Mouse (Mus musculus): ENCODE measurements around the gene Fbxo22. TPM values are rescaled to one million over a fixed set of nuclear protein-coding genes. Genes with fewer than 3 reads are reported as not detected.
"Not testable (repeated sequence)": the region's sequence is repeated elsewhere in the genome, so short reads cannot be mapped to it uniquely, and the experiment has no call there.

Gene Fbxo22
- polyA plus RNA-seq, 1 experiment from 2014 or later, result 80.7 TPM

DNA sequence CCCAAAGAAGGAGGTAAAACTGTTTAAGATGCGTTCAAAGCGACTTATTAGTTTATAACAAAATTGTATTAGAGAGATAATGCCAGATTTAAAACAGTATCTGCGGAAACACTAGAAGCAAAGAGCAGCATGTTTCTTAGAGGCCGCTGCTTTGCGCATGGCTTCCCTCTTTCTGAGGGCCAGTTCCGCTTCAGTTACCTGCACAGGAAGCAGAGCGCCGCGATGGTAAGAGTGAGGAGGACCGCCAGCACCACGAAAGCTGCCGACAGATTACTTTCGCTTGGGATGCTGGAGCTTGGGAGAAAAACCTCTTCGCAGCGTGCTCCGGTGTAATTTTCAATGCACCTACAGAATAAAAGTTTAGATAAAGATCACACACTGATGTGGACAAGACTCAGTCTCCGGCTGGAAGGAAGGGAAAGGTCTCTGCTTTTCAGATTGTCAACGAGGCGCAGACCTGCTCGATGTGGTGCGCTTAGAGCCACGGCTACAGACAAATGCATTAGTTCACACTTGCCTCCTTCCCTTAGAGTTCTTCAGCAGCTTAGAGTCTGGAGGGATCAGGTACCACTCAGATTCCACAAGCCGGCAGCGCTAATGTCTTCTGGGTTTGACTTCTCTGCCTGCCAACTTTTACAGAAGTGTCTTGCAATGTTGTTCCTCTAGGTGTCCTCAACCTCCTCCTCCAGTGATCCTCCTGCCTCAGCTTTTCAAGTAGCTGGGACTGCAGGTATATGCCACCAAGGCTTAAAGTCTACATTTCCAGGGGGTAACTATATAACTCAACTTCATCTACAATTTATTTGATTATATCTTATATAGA is 33.3 kb downstream of the Fbxo22 start:
- Histone ChIP-seq H3K36me3 (no peaks in the 10 kb centered on the region), H3K27me3 (replicated peaks) (no peaks in the 10 kb centered on the region), H3K27ac (no peak overlapping the region), H3K4me2 (replicated peaks) (peak overlapping the region; percentile 36), H3K4me1 (no peaks in the 10 kb centered on the region), H3K9ac (no peak overlapping the region), H3K4me3 (no peak overlapping the region), H3K9me3 (no peaks in the 10 kb centered on the region)
- 47% methylated on average over 24 of the region's 24 CpGs for WGBS
- no peak for ATAC-seq (ENCODE audit: low FRiP score, low read depth)

DNA sequence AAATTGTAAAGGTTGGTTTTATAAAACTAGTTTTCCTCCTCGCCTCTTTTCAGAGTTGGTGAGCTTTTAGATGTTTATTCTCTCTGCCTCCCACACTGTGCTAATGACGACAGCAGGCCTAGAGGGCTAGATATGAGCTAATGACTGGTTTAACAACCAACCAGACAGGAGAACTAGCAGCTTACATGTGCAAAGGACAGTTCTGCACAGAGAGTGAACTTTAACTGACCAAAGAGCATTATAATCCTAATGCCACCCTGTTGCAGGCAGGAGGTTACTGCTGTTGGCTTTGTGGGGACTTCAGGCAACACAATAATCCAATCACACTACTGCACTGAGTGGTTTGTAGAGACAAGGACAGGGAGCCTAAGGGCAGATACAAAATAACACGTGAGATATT is 34.6 kb downstream of the Fbxo22 start:
- ATAC-seq (ENCODE audit: low FRiP score, low read depth), result no peak
- Histone ChIP-seq H3K4me3 (no peak overlapping the region), H3K9me3 (no peaks in the 10 kb centered on the region), H3K27ac (no peak overlapping the region), H3K4me1 (no peaks in the 10 kb centered on the region), H3K27me3 (replicated peaks) (no peaks in the 10 kb centered on the region), H3K4me2 (replicated peaks) (no peak overlapping the region), H3K9ac (no peak overlapping the region), H3K36me3 (no peaks in the 10 kb centered on the region)
- WGBS, result 83% methylated on average over 3 of the region's 3 CpGs

DNA sequence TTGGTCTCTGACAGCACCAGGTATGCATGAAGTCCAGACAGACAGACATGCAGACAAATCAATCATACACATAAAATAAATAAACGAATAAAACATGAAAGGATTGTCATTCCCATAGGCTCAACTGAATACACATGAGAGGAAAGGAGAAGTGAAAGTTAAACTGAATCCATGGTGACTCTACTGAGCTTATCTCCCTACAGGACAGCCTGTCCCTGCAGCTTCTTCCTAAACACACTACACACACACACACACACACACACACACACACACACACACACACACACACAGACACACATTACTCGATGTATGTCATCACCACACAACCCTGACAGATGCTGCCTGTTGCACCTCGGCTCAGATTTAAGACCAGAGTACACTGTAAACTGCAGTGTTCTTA is 35.4 kb downstream of the Fbxo22 start:
- no peaks in the 10 kb centered on the region for H3K27me3 ChIP-seq (replicated peaks)
- 79% methylated on average over 3 of the region's 3 CpGs for WGBS
- ATAC-seq (ENCODE audit: low FRiP score, low read depth), result no peak

DNA sequence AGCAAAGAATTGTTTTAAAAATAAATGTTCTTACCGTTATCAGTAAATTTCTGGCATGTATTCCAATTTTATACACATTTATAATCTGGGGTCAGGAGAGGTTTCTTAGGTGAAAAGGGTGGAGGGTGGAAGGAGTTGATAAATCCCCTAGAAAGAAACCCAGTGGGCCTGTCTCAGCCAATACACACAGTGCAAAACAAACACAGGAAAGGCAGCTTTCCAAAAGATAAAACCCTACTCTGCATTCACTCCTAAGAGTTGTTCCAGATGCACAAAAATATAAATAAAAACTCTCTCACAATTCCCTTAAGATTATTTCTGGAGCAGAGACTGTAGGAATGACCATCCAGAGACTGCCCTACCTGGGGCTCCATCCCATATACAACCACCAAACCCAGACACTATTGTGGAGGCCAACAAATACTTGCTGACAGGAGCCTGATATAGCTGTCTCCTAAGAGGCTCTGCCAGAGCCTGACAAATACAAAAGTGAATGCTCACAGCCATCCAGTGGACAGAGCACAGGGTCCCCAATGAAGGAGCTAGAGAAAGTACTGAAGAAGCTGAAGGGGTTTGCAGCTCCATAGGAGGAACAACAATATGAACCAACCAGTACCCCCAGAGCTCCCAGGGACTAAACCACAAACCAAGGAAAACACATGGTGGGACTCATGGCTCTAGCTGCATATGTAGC is 36.5 kb downstream of the Fbxo22 start:
- H3K36me3 ChIP-seq; H3K4me1 ChIP-seq; H3K27me3 ChIP-seq (replicated peaks); H3K9ac ChIP-seq; H3K4me3 ChIP-seq; H3K4me2 ChIP-seq (replicated peaks); H3K27ac ChIP-seq; H3K9me3 ChIP-seq; ATAC-seq (ENCODE audit: low FRiP score, low read depth): not testable (repeated sequence)
- 90% methylated on average over 1 of the region's 1 CpGs for WGBS

More for the DNA sequence above, 35.4 kb downstream of the Fbxo22 start:
- Histone ChIP-seq H3K27ac (no peak overlapping the region), H3K4me1 (no peaks in the 10 kb centered on the region), H3K9ac (no peak overlapping the region), H3K4me3 (no peak overlapping the region), H3K36me3 (no peaks in the 10 kb centered on the region), H3K9me3 (no peaks in the 10 kb centered on the region), H3K4me2 (replicated peaks) (no peak overlapping the region)

DNA sequence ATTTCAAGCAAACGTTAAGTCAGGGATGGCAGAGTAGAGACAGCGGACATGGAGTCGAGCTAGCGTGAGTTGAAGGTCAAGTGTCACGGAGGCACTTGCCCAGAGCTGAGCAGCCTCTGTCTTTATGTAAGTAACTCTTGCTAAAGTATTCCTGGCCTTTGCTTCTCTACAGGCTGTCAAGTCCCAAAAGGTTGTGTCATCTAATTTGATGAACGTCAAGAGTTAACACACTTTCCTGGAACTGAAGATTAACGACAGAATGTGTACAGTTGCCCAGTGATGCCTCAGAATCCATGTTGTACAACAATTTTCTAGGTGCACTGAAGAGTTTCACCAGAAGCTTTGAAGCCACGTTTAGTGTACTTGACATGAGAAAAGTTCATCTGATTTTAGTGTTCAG is 37.7 kb downstream of the Fbxo22 start:
- ATAC-seq (ENCODE audit: low FRiP score, low read depth), result no peak
- H3K27me3 ChIP-seq (replicated peaks), result no peaks in the 10 kb centered on the region
- 83% methylated on average over 8 of the region's 8 CpGs for WGBS
- H3K27ac ChIP-seq, result no peak overlapping the region
- no peak overlapping the region for H3K9ac ChIP-seq
- H3K36me3 ChIP-seq, result no peaks in the 10 kb centered on the region
- H3K4me3 ChIP-seq, result no peak overlapping the region
- no peaks in the 10 kb centered on the region for H3K9me3 ChIP-seq
- H3K4me1 ChIP-seq, result no peaks in the 10 kb centered on the region
- no peak overlapping the region for H3K4me2 ChIP-seq (replicated peaks)

DNA sequence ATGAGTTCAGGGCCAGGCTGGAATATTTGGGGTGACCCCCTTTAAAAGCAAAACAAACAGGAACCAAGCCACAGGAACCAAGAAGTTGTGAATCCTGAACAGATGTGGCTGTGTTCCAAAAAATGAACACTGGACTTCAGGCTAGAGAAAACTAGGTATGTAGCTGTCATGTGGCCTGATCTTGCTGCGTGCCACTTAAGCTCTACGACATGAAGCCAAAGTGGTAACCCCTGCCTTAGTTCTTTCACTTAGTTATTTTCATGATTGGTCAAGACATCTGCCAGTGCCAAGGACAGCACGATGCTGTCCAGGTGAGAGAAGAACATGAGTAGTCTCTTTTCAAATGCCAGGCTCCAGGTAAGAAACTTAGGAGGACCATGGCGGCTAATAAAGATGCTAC is 38.2 kb downstream of the Fbxo22 start:
- no peak overlapping the region for H3K27ac ChIP-seq
- ATAC-seq (ENCODE audit: low FRiP score, low read depth), result no peak
- 96% methylated on average over 4 of the region's 4 CpGs for WGBS

DNA sequence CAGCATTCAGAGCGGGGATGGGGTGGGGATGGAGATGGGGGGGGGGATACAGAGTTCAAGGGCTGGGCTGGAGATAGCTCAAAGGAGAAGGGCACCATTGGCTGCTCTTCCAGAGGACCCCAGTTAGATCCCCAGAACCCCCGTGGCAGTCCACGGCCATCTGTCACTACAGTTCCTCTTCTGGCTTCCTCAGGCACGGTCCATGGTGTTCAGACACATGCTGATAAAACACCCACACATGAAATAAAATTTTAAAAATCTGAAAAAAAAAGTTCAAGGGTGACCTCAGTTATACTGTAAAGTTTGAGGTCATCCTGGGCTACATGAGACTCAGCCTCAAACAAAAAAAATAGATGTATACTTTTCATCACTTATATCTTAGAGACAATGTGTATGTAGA is 39.7 kb downstream of the Fbxo22 start:
- no peak for ATAC-seq (ENCODE audit: low FRiP score, low read depth)
- H3K27ac ChIP-seq, result no peak overlapping the region
- H3K9me3 ChIP-seq, result no peaks in the 10 kb centered on the region
- H3K4me3 ChIP-seq, result no peak overlapping the region
- WGBS, result 85% methylated on average over 4 of the region's 4 CpGs
- no peaks in the 10 kb centered on the region for H3K4me1 ChIP-seq
- H3K9ac ChIP-seq, result no peak overlapping the region
- no peak overlapping the region for H3K4me2 ChIP-seq (replicated peaks)
- no peaks in the 10 kb centered on the region for H3K36me3 ChIP-seq
- H3K27me3 ChIP-seq (replicated peaks), result no peaks in the 10 kb centered on the region

More for the DNA sequence above, 38.2 kb downstream of the Fbxo22 start:
- Histone ChIP-seq H3K4me2 (replicated peaks) (no peak overlapping the region), H3K9me3 (no peaks in the 10 kb centered on the region), H3K36me3 (no peaks in the 10 kb centered on the region), H3K27me3 (replicated peaks) (no peaks in the 10 kb centered on the region), H3K4me3 (no peak overlapping the region), H3K4me1 (no peaks in the 10 kb centered on the region), H3K9ac (no peak overlapping the region)

DNA sequence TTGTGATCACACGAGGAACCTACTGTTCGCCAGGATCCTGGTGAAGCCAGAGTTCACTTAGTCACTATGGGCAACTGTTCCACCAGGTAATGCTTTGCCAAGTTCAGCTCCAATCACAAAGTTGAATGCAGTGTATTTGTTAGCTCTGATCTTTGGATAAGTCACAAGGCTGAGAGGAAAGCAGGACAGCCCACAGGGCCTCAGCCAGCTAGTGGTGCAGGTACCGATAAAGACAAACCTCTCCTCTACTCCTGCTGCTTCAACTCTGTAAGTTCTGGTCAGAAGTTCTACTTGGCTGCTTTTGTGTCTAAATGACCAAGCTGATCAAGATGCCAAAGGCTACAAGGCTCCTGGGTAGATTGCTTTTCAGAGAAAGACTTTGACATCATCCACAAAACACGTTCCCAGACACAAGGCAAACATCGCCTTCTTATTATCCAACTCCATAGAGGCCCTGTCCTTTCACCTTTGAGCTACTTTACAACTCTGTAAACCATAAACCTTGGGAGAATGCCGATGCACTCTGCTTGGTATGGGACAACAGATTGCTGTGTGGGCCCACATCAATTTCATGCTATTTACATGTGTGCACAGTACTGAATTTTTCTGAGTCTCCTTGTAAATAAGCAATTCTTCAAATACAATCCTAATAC is 42.0 kb downstream of the Fbxo22 start:
- Histone ChIP-seq H3K4me3 (no peak overlapping the region), H3K27me3 (replicated peaks) (no peaks in the 10 kb centered on the region), H3K9ac (no peak overlapping the region), H3K9me3 (no peaks in the 10 kb centered on the region), H3K27ac (no peak overlapping the region), H3K4me1 (no peaks in the 10 kb centered on the region), H3K36me3 (no peaks in the 10 kb centered on the region), H3K4me2 (replicated peaks) (no peak overlapping the region)
- 66% methylated on average over 6 of the region's 6 CpGs for WGBS
- ATAC-seq (ENCODE audit: low FRiP score, low read depth), result no peak

DNA sequence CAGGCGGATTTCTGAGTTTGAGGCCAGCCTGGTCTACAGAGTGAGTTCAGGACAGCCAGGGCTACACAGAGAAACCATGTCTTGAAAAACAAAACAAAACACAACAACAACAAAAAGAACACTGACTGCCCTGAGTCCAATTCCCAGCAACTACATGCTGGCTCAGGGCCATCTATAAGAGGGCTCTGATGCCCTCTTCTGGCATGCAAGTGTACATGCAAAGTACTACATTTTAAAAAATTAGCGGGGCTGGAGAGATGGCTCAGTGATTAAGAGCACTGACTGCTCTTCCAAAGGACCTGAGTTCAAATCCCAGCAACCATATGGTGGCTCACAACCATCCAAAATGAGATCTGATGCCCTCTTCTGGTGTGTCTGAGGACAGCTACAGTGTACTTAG is 43.4 kb downstream of the Fbxo22 start:
- not testable (repeated sequence) for ATAC-seq (ENCODE audit: low FRiP score, low read depth); H3K27me3 ChIP-seq (replicated peaks); H3K9me3 ChIP-seq; H3K9ac ChIP-seq; H3K27ac ChIP-seq; H3K36me3 ChIP-seq; H3K4me1 ChIP-seq; H3K4me3 ChIP-seq; H3K4me2 ChIP-seq (replicated peaks)
- WGBS, result 60% methylated on average over 2 of the region's 2 CpGs

DNA sequence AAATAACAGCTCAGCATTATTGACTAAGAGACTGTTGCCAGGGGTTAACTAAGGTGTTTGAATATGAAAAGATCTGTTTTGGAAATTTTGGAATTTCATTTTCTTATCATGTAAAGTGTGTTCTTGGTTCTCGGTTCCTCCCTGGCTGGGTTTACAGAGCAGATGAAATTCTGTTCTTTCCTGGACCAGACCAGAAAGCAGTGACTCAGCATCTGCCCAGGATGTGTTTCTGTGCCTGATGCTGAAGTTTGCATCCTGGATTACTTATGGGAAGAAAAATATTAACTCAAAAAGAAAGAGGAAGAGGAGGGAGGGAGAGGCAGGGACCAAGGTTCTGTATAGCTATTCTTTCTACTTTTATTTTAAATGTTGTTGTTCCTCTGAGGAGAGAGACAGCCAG is 45.1 kb downstream of the Fbxo22 start:
- 81% methylated on average over 1 of the region's 1 CpGs for WGBS
- Histone ChIP-seq H3K27ac (no peak overlapping the region), H3K27me3 (replicated peaks) (no peaks in the 10 kb centered on the region), H3K36me3 (no peaks in the 10 kb centered on the region), H3K4me1 (no peaks in the 10 kb centered on the region), H3K4me3 (no peak overlapping the region), H3K9me3 (no peaks in the 10 kb centered on the region), H3K4me2 (replicated peaks) (no peak overlapping the region), H3K9ac (no peak overlapping the region)
- ATAC-seq (ENCODE audit: low FRiP score, low read depth), result no peak

DNA sequence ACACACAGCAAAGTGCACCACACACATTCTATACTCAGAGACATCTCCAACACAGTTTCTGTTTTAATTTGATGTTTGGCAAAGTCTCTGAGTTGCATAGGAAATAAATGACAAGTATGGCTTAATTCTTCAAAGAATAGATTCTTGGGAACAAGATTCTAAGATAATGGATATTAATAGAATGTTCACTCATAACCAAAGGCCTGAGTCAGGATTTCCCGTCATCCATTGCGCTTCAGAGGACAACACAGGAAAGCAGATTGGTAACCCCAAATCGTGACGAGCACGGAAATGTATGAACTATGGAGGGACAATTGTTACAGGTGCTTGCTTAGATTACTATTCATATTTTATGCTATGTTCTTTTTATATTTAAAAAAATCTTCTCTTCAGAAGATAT is 46.3 kb downstream of the Fbxo22 start:
- H3K36me3 ChIP-seq, result no peaks in the 10 kb centered on the region
- H3K9ac ChIP-seq, result no peak overlapping the region
- no peak for ATAC-seq (ENCODE audit: low FRiP score, low read depth)
- H3K4me3 ChIP-seq, result no peak overlapping the region
- 91% methylated on average over 5 of the region's 5 CpGs for WGBS
- H3K4me1 ChIP-seq, result no peaks in the 10 kb centered on the region
- no peak overlapping the region for H3K27ac ChIP-seq
- H3K9me3 ChIP-seq, result no peaks in the 10 kb centered on the region
- no peak overlapping the region for H3K4me2 ChIP-seq (replicated peaks)
- H3K27me3 ChIP-seq (replicated peaks), result no peaks in the 10 kb centered on the region

DNA sequence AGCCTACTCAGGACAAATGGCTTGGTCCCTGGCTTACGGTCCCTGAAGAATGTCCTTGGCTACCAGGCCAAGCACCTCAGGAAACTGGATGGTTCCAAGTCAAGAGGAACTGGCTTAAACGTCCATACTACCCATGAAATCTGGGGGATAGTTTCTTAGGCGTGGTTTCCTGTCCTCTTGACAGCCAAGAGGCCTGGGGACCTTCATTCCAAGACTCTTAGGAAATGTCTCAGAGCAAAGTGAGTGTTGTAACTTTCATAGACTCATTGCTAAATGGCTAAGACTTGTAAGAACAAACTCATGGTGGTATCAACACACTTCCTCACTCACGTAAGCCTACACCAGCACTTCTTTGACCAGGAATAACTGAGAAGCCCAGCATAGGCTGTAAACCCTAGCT is 46.9 kb downstream of the Fbxo22 start:
- Histone ChIP-seq H3K27ac (no peak overlapping the region), H3K27me3 (replicated peaks) (no peaks in the 10 kb centered on the region), H3K4me1 (no peaks in the 10 kb centered on the region), H3K4me3 (no peak overlapping the region), H3K9me3 (no peaks in the 10 kb centered on the region), H3K4me2 (replicated peaks) (no peak overlapping the region), H3K36me3 (no peaks in the 10 kb centered on the region), H3K9ac (no peak overlapping the region)
- WGBS, result 71% methylated on average over 4 of the region's 4 CpGs
- no peak for ATAC-seq (ENCODE audit: low FRiP score, low read depth)

Data from neural tube, embryonic 12.5 days (tissue).